Mouse (Mus musculus) retina, postnatal 7 days (tissue): ENCODE data around the gene Ccdc34.
"Not testable (repeated sequence)": the region's sequence is repeated elsewhere in the genome, so short reads cannot be mapped to it uniquely, and the experiment has no call there.

ENCODE experiments used
- DNase-seq: peaks from one replicate; pipeline ENCODE4 v3.0.0-alpha.2; 2012; ENCODE audit warnings: low read depth, low spot score

Ccdc34 gene

GRCm38 (mm10) chr2:110077655-110078054, 60.0 kb downstream of the Ccdc34 start:
- DNase-seq, result no peak

- DNase-seq, result no peak
These were observed 62.9 kb downstream of the Ccdc34 start for GRCm38 (mm10) chr2:110080532-110080931.

GRCm38 (mm10) chr2:110082975-110083374, 65.4 kb downstream of the Ccdc34 start:
- DNase-seq, result no peak

GRCm38 (mm10) chr2:110085701-110086143, 68.1 kb downstream of the Ccdc34 start:
- DNase-seq, result no peak

- DNase-seq, result no peak
These were observed 96.5 kb downstream of the Ccdc34 start for GRCm38 (mm10) chr2:110114133-110114532.

GRCm38 (mm10) chr2:110129396-110129795, 111.8 kb downstream of the Ccdc34 start:
- no peak for DNase-seq

- DNase-seq, result no peak
These were observed 114.0 kb downstream of the Ccdc34 start for GRCm38 (mm10) chr2:110131573-110131972.

- DNase-seq, result no peak
These were observed 115.9 kb downstream of the Ccdc34 start for GRCm38 (mm10) chr2:110133356-110134115.

- DNase-seq, result no peak
These were observed 117.4 kb downstream of the Ccdc34 start for GRCm38 (mm10) chr2:110134765-110135594.

- no peak for DNase-seq
These were observed 119.7 kb downstream of the Ccdc34 start for GRCm38 (mm10) chr2:110137291-110137690.

- no peak for DNase-seq
These were observed 120.5 kb downstream of the Ccdc34 start for GRCm38 (mm10) chr2:110138096-110138495.

- not testable (repeated sequence) for DNase-seq
These were observed 130.4 kb downstream of the Ccdc34 start for GRCm38 (mm10) chr2:110147980-110148379.

GRCm38 (mm10) chr2:110149246-110149645, 131.6 kb downstream of the Ccdc34 start:
- no peak for DNase-seq

GRCm38 (mm10) chr2:110156321-110156720, 138.7 kb downstream of the Ccdc34 start:
- no peak for DNase-seq

GRCm38 (mm10) chr2:110165003-110165402, 147.4 kb downstream of the Ccdc34 start:
- DNase-seq, result no peak

GRCm38 (mm10) chr2:110167694-110168093, 150.1 kb downstream of the Ccdc34 start:
- no peak for DNase-seq

GRCm38 (mm10) chr2:110168361-110168760, 150.7 kb downstream of the Ccdc34 start:
- DNase-seq, result no peak

- no peak for DNase-seq
These were observed 154.8 kb downstream of the Ccdc34 start for GRCm38 (mm10) chr2:110172456-110172855.

GRCm38 (mm10) chr2:110173818-110174247, 156.2 kb downstream of the Ccdc34 start:
- no peak for DNase-seq

- no peak for DNase-seq
These were observed 159.3 kb downstream of the Ccdc34 start for GRCm38 (mm10) chr2:110176761-110177400.

- DNase-seq, result no peak
These were observed 159.8 kb downstream of the Ccdc34 start for GRCm38 (mm10) chr2:110177406-110177805.

- no peak for DNase-seq
These were observed 160.3 kb downstream of the Ccdc34 start for GRCm38 (mm10) chr2:110177879-110178278.
